Mouse (Mus musculus) neutrophil, adult 83 days (primary cell): ENCODE results near the gene Tas2r130. TPM values are rescaled to one million over a fixed set of nuclear protein-coding genes. Genes with fewer than 3 reads are reported as not detected.

Experiments used
- total RNA-seq, 2 experiments: library from RNA; stranded (reverse); gene quantifications; one replicate each; pipeline ENCODE4 v1.2.4; 2023

Gene Tas2r130
- not detected for total RNA-seq

DNA sequence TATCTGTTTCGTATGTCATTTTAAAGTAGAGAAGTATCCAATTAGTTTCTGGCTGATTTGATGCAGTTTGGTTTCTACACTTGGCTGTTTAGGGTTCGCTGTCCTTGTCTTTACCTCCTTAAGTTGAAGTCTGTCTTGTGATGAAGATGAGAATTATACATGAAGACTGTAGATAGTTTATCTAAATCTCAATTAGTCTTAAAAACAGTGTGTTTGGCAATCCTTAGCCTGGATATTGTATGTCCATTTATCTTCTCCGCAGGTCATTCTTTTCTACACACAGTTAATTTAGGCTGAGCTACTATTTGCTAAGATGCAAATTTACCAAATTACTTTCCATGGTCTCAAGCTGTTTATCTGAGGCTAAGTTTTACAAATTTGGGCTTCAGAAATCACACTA lies at the start of gene Tas2r130:
Gene Tas2r130, minus strand, starts transcription at position 101 of the 400 bp plus-strand sequence.

GRCm38 (mm10) chr6:131678786-131679185 lies 48.1 kb upstream of the Tas2r130 start, which contains the start of gene Tas2r106:
Gene Tas2r106 (minus strand): TSS chr6:131678886.

DNA sequence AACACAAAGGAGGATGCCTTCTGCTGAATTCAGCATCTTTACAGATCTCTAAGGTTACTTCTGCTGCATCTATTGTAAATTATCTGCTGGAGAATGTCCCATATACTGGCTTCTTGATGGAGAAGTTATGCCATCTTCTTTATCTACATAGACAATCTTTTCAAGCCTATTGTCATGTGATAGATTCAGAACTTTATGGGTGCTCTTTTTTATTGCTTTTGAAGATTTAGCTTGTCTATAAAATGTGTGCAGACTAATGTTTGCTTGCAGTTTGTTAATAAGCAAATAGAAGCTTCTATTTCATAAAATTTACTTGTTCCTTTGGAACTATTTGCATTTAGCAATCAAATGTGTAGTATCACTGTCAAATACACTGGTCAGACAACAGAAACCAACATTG lies 29.3 kb upstream of the Tas2r130 start, which contains the start of gene Tas2r107:
Gene Tas2r107, minus strand, starts transcription at position 101 of the 400 bp plus-strand sequence.

Other genes with a start within 250 kb of the Tas2r130 start
- 100 to 1,000 TPM; 112 to 127 TPM for gene Ybx3, start 242.4 kb downstream of the Tas2r130 start, total RNA-seq
- gene 5430401F13Rik, start 144.5 kb downstream of the Tas2r130 start, total RNA-seq = not detected
- not detected for gene Gm6619, start 144.5 kb downstream of the Tas2r130 start, total RNA-seq
- gene Tas2r107, start 29.2 kb upstream of the Tas2r130 start, total RNA-seq = not detected
- not detected for gene Tas2r106, start 48.0 kb upstream of the Tas2r130 start, total RNA-seq
- not detected for gene Tas2r104, start 54.8 kb upstream of the Tas2r130 start, total RNA-seq
- gene Tas2r105, start 56.6 kb upstream of the Tas2r130 start, total RNA-seq = not detected
- gene Tas2r114, start 59.2 kb upstream of the Tas2r130 start, total RNA-seq = not detected